Mouse (Mus musculus): ENCODE results near the gene Car10. TPM values are rescaled to one million over a fixed set of nuclear protein-coding genes. Genes with fewer than 3 reads are reported as not detected.
A peak's percentile ranks its signal among the peaks of the same experiment; 100 is the strongest.

The Car10 gene
- polyA plus RNA-seq (2015; fragmentation: Nextera tagmentation; extraction: Ambion mirVana) = 29.3 and 32.9 TPM in 2 replicates

- Histone ChIP-seq H3K36me3 (no peaks in the 10 kb centered on the region), H3K9me3 (no peaks in the 10 kb centered on the region), H3K27me3 (peaks cover 57% of the 10 kb centered on the region), H3K4me3 (peak within 1 kb of the TSS; percentile 66), H3K27ac (peak within 1 kb of the TSS; percentile 82), H3K4me2 (peak within 1 kb of the TSS; percentile 95), H3K9ac (peak within 1 kb of the TSS; percentile 79), H3K4me1 (replicated peaks) (peaks cover 22% of the 10 kb centered on the region)
- WGBS = under 1% methylated on average over 46 of the region's 48 CpGs
- ATAC-seq (ENCODE audit: low FRiP score) = peak; percentile 58
These were observed at the start of gene Car10 for GRCm38 (mm10) chr11:93097941-93098828. TSS of gene Car10 (plus strand) at chr11:93098028.

- ATAC-seq (ENCODE audit: low FRiP score) = no peak
- Histone ChIP-seq H3K27me3 (no peaks in the 10 kb centered on the region), H3K4me3 (no peak overlapping the region), H3K27ac (no peak overlapping the region), H3K9ac (no peak overlapping the region), H3K36me3 (no peaks in the 10 kb centered on the region), H3K4me2 (no peak overlapping the region), H3K9me3 (no peaks in the 10 kb centered on the region), H3K4me1 (replicated peaks) (0 out of 2 replicates have a peak, but pooled peaks cover 4% of the 10 kb centered on the region)
- 75% methylated on average over 6 of the region's 6 CpGs for WGBS
These were observed 32.8 kb upstream of the Car10 start for GRCm38 (mm10) chr11:93065021-93065420.

- no peak overlapping the region for H3K9ac ChIP-seq
- H3K27me3 ChIP-seq = no peaks in the 10 kb centered on the region
- no peaks in the 10 kb centered on the region for H3K36me3 ChIP-seq
- WGBS = 84% methylated on average over 3 of the region's 3 CpGs
- ATAC-seq (ENCODE audit: low FRiP score) = no peak
- no peaks in the 10 kb centered on the region for H3K9me3 ChIP-seq
- H3K4me1 ChIP-seq (replicated peaks) = 0 out of 2 replicates have a peak, but pooled peaks cover 4% of the 10 kb centered on the region
- H3K27ac ChIP-seq = no peak overlapping the region
- H3K4me3 ChIP-seq = no peak overlapping the region
- no peak overlapping the region for H3K4me2 ChIP-seq
These were observed 32.1 kb upstream of the Car10 start for GRCm38 (mm10) chr11:93065656-93066181.

GRCm38 (mm10) chr11:93095588-93095987 lies 2.2 kb upstream of the Car10 start:
- WGBS = 22% methylated on average over 2 of the region's 2 CpGs

GRCm38 (mm10) chr11:93097001-93097400 lies 827 bp upstream of the Car10 start:
- Histone ChIP-seq H3K9me3 (no peaks in the 10 kb centered on the region), H3K4me1 (replicated peaks) (peaks cover 22% of the 10 kb centered on the region), H3K36me3 (no peaks in the 10 kb centered on the region), H3K4me3 (peak overlapping the region; percentile 66), H3K9ac (peak overlapping the region; percentile 79), H3K27me3 (peaks cover 53% of the 10 kb centered on the region), H3K4me2 (peak overlapping the region; percentile 95), H3K27ac (peak overlapping the region; percentile 82)
- under 1% methylated on average over 6 of the region's 6 CpGs for WGBS
- ATAC-seq (ENCODE audit: low FRiP score) = no peak

More at GRCm38 (mm10) chr11:93095588-93095987, 2.2 kb upstream of the Car10 start:
- H3K4me2 ChIP-seq = no peak overlapping the region
- H3K4me1 ChIP-seq (replicated peaks) = peaks cover 22% of the 10 kb centered on the region
- no peak overlapping the region for H3K27ac ChIP-seq
- H3K36me3 ChIP-seq = no peaks in the 10 kb centered on the region
- peaks cover 39% of the 10 kb centered on the region for H3K27me3 ChIP-seq
- H3K9me3 ChIP-seq = no peaks in the 10 kb centered on the region
- ATAC-seq (ENCODE audit: low FRiP score) = no peak
- H3K9ac ChIP-seq = no peak overlapping the region
- H3K4me3 ChIP-seq = no peak overlapping the region

GRCm38 (mm10) chr11:93097431-93097851 lies 387 bp upstream of the Car10 start:
- H3K9me3 ChIP-seq = no peaks in the 10 kb centered on the region
- H3K9ac ChIP-seq = peak overlapping the region; percentile 79
- H3K4me1 ChIP-seq (replicated peaks) = peaks cover 22% of the 10 kb centered on the region
- H3K27ac ChIP-seq = peak overlapping the region; percentile 82
- ATAC-seq (ENCODE audit: low FRiP score) = no peak
- H3K36me3 ChIP-seq = no peaks in the 10 kb centered on the region
- H3K27me3 ChIP-seq = peaks cover 57% of the 10 kb centered on the region
- peak overlapping the region; percentile 66 for H3K4me3 ChIP-seq
- peak overlapping the region; percentile 95 for H3K4me2 ChIP-seq
- 2% methylated on average over 14 of the region's 14 CpGs for WGBS

GRCm38 (mm10) chr11:93098933-93099381 lies 1.1 kb downstream of the Car10 start:
- under 1% methylated on average over 30 of the region's 37 CpGs for WGBS
- Histone ChIP-seq H3K9ac (peak overlapping the region; percentile 79), H3K4me2 (peak overlapping the region; percentile 95), H3K36me3 (no peaks in the 10 kb centered on the region), H3K4me3 (peak overlapping the region; percentile 66), H3K27ac (peak overlapping the region; percentile 82), H3K9me3 (no peaks in the 10 kb centered on the region), H3K4me1 (replicated peaks) (peaks cover 22% of the 10 kb centered on the region), H3K27me3 (peaks cover 57% of the 10 kb centered on the region)
- peak; percentile 75 for ATAC-seq (ENCODE audit: low FRiP score)

- Histone ChIP-seq H3K4me2 (peak overlapping the region; percentile 95), H3K27ac (peak overlapping the region; percentile 82), H3K9me3 (no peaks in the 10 kb centered on the region), H3K4me3 (peak overlapping the region; percentile 66), H3K36me3 (no peaks in the 10 kb centered on the region), H3K27me3 (peaks cover 57% of the 10 kb centered on the region), H3K4me1 (replicated peaks) (peaks cover 22% of the 10 kb centered on the region), H3K9ac (peak overlapping the region; percentile 79)
- peak; percentile 33; the same call in 1 of the 2 replicates for ATAC-seq (ENCODE audit: low FRiP score)
- 1% methylated on average over 53 of the region's 53 CpGs for WGBS
These were observed 1.9 kb downstream of the Car10 start for GRCm38 (mm10) chr11:93099431-93100370.

GRCm38 (mm10) chr11:93100606-93101005 lies 2.8 kb downstream of the Car10 start:
- Histone ChIP-seq H3K9ac (peak overlapping the region; percentile 79), H3K4me1 (replicated peaks) (peaks cover 22% of the 10 kb centered on the region), H3K27me3 (peaks cover 57% of the 10 kb centered on the region), H3K27ac (no peak overlapping the region), H3K9me3 (no peaks in the 10 kb centered on the region), H3K4me3 (peak overlapping the region; percentile 66), H3K36me3 (no peaks in the 10 kb centered on the region), H3K4me2 (peak overlapping the region; percentile 95)
- no peak for ATAC-seq (ENCODE audit: low FRiP score)
- WGBS = 5% methylated on average over 6 of the region's 6 CpGs

GRCm38 (mm10) chr11:93101106-93101505 lies 3.3 kb downstream of the Car10 start:
- Histone ChIP-seq H3K27ac (no peak overlapping the region), H3K36me3 (no peaks in the 10 kb centered on the region), H3K4me2 (peak overlapping the region; percentile 95), H3K4me1 (replicated peaks) (peaks cover 22% of the 10 kb centered on the region), H3K9me3 (no peaks in the 10 kb centered on the region), H3K27me3 (peaks cover 54% of the 10 kb centered on the region), H3K9ac (peak overlapping the region; percentile 79), H3K4me3 (peak overlapping the region; percentile 66)
- ATAC-seq (ENCODE audit: low FRiP score) = no peak
- WGBS = 8% methylated on average over 2 of the region's 2 CpGs

GRCm38 (mm10) chr11:93102321-93102720 lies 4.5 kb downstream of the Car10 start:
- H3K27ac ChIP-seq = 0 out of 2 replicates have a peak overlapping the region, but pooled peaks have one; percentile 0
- ATAC-seq (ENCODE audit: low FRiP score) = no peak
- peak overlapping the region; percentile 66 for H3K4me3 ChIP-seq
- H3K9me3 ChIP-seq = no peaks in the 10 kb centered on the region
- H3K27me3 ChIP-seq = peaks cover 46% of the 10 kb centered on the region
- WGBS = 81% methylated on average over 9 of the region's 9 CpGs
- no peaks in the 10 kb centered on the region for H3K36me3 ChIP-seq
- H3K9ac ChIP-seq = no peak overlapping the region
- H3K4me2 ChIP-seq = peak overlapping the region; percentile 95
- H3K4me1 ChIP-seq (replicated peaks) = peaks cover 18% of the 10 kb centered on the region
